Mouse (Mus musculus) urinary bladder, postnatal 25 days (tissue): Measurements from ENCODE around the gene Arid5b.

ENCODE experiments used
- DNase-seq: peaks from one replicate; pipeline ENCODE4 v3.0.0; 2022; ENCODE audit warnings: low spot score

The Arid5b gene

GRCm38 (mm10) chr10:68193561-68193960, 85.0 kb downstream of the Arid5b start:
- no peak for DNase-seq

DNA sequence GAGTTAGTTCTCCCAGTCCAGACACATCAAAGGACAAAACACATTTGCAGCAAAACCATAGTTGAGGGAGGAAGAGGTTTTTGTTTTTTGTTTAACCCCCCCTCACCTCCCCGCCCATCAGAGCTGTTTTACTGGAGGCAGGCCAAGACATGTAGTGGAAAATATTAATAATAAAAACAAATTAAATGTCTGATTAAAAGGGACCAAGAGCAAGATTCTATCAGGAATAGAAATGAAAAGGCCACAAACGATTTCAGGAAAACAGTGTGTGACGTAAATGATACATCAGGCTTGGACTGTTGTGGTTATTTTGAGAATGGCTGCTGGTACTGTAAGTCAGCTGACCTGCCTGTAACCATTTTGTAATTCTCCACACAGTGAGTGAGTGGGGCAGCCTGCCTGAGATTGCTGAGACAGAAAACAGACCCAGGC, 85.7 kb downstream of the Arid5b start:
- DNase-seq, result no peak

- peak; percentile 48 for DNase-seq
Measured at GRCm38 (mm10) chr10:68191691-68192380, 86.7 kb downstream of the Arid5b start.

GRCm38 (mm10) chr10:68191146-68191545, 87.4 kb downstream of the Arid5b start:
- DNase-seq, result no peak

DNA sequence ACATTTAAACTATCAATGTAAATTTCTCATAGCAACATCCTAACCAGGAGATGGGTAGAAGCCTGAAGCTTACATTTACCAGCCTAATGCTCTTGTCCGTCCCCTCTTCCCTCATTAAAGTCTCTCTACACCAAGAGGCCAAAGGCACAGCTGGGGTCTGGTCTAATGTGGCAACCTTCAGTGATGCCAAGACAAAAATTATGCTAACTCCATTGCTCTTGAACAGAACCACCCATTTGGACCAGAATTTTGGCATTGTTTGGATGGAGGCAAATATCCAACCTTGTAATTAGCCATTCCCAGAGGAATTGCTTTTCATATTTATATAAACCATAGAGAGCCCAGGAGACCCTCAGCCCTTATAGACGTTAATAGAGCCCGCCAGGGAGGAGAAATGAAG, 88.7 kb downstream of the Arid5b start:
- no peak for DNase-seq

- DNase-seq, result no peak
Measured at GRCm38 (mm10) chr10:68183096-68183495, 95.4 kb downstream of the Arid5b start.

DNA sequence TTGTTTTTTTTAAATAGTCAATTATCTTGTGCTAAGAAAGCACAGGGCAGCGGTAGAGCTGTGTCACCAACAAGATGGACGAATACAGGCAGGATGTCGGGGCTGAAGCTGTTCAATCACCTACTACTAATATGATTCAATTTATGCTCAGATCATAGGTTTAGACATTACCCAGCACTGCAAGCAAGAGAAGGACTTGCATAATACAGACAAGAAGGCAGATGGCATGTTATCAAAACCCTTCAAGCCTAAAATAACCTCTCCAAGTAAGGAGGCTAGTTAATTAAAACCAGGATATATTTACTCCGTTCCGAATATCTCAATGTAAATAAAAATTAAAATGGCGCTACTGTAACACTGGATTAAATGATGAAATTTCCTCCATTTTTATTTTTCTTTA, 96.3 kb downstream of the Arid5b start:
- DNase-seq, result no peak

DNA sequence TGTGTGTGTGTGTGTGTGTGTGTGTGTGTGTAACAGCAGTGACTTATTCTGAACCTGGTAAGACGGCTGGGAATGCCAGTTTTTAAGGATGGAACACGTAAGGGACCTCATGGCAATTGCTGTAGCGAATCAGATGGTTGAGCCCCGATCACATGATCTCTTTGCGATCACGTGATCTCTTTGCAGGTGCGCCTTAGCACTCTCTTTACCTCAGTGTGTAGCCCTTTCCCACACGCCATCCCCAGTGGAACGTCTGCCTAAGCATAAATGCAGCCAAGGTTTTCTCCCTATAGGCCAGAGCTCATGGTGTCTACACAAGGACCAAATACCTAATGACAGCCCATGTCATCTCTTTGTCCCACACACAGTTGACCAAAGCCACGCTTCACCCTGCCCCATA, 97.4 kb downstream of the Arid5b start:
- no peak for DNase-seq

- no peak for DNase-seq
Measured at GRCm38 (mm10) chr10:68180721-68181120, 97.8 kb downstream of the Arid5b start.

DNA sequence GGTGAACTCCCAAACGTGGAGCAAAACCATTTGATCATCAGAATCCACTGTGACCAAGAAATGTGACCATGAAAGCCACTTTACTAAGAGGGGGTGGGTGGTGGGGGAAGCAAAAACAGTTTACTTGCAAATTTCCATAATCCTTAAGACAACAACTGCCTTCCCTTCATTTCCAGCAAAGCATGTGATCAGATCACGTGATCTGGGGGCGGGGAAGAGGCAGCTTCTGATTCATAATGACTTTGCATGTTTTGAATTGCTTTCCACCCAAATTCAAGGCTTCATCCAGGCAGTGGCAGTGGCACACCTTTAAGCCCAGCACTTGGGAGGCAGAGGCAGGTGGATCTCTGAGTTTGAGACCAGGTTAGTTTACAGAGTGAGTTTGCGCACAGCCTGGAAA, 98.4 kb downstream of the Arid5b start:
- DNase-seq, result no peak

DNA sequence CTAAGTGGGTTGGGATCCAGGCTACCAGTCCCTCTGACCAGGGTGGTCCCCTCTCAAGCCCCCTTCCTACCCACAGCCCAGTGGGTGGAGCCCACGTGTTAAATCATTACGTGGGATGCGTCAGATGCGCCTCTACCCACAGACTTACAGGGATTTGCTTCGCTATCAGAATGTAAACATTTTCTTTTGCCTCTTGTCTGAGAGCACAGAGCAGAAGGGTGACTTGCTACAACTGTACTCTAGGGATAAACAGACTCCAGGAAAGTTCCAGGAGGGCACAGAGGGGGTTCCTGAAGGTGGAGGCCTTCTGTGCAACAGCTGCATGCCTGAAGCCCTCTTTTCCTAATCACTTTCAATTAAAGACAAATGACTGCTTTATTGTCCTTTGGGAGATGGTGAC, 98.8 kb downstream of the Arid5b start:
- no peak for DNase-seq

- no peak for DNase-seq
Measured at GRCm38 (mm10) chr10:68179339-68179738, 99.2 kb downstream of the Arid5b start.

DNA sequence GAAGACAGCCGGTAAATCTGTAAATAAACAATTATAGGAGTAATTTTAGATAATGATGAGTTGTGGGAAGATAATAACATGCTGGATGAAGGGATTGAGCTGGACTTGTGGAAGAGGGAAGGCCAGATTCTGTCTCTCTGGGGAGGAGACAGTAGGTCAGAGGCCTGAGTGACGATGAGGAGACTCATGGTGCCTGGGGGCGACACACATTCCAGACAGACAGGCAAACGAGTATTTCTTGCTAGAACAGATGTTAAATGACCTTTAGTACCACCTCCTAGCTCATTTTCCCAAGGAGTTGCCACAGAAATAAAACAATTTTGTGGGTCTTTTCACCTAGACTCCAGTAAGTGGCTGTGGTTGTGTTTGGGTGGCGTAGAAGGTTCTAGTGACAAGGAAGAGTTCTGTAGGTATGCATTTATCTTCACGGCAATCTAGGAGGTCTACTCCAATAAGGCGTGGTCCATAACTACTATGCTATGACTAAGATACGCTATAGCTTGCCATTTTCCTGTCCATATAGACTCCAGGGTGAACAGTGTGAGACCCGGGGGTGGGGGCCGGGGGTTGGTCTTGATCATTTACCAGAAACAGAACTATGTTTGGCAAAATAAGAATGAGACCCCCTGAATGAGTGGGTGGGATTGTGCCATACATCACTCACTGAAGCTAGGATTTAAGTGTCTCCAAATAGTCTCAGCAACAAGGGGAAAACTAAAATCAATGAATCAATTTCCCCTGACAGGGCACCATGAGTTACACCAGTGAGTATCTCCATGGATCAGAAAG, 100.6 kb downstream of the Arid5b start:
- DNase-seq, result no peak

DNA sequence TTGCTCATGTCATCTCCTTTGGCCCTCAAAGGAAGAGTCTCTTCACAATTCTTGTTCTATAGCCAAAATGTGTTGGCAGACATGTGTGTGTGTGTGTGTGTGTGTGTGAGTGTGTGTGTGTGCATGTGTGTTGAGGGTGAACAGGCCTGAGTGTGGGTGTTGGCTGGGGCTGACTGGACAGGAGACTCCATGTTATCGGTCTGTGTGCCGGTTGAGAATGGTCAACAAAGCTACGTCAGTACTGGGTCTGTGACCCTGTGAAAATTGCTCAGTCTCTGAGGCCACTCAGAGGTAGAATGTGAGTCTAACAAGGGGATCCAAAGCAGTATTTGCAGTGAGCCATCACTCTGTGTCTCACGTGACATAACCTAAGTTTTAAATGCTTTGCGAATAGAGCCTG, 102.7 kb downstream of the Arid5b start:
- no peak for DNase-seq

- DNase-seq, result no peak
Measured at GRCm38 (mm10) chr10:68173634-68174033, 104.9 kb downstream of the Arid5b start.

GRCm38 (mm10) chr10:68172906-68173305, 105.6 kb downstream of the Arid5b start:
- no peak for DNase-seq

DNA sequence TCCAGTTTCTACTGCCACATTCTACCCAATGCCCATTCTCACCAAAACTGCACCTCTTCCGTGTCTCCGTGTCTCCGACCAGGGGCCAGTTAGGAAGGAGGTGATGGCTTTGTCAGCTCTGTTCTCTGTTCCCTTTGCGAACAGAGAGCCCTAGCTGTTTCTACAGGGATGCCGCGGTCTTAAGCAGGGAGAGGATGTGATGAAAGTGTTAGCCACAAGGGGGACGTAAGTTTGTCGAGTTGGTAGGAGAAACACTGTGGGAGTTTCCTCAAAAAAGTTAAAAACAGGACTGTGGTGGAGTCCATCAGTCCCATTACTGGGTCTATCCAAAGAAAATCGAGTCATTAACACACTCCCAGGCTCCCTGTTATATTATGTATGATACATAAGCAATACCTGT, 106.6 kb downstream of the Arid5b start:
- DNase-seq, result no peak

DNA sequence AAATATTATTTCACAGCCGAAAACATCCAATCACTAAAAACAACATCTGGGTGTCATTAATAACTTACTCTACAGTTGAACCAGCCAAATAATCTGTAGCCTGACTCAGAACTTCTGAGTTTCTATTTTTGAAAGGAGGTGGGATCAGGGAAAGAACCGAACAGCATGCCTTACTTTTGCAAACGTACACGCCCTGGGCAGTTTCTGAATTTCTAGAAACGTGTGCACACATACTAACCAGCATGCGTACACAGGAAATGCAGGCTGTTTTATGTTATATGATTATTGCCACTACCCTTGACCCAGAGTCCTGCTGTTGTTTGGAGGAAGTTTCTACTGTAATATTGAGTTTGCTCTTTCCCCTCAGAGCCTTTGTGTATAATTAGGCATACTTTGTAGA, 109.9 kb downstream of the Arid5b start:
- DNase-seq, result no peak

GRCm38 (mm10) chr10:68168141-68168540, 110.4 kb downstream of the Arid5b start:
- no peak for DNase-seq

GRCm38 (mm10) chr10:68167118-68167517, 111.4 kb downstream of the Arid5b start:
- DNase-seq, result no peak

DNA sequence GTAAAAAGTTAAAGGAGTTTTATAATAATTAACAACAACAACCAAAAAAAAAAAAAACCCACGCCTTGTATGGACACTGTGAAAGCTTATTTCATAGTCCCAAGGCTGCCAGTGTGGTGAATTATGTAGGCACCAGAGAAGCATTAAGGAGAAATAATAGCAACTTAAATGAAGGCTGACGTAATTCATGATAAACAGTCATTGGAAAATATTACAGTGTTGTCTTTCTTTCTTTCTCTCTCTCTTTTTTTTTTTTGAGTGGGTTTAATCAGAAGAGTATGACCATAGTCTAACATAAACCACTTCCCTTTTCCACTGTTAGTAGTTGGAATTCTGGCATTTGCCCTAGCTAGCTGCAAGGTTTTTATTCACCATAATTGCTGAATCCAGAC, 111.8 kb downstream of the Arid5b start:
- DNase-seq, result no peak

DNA sequence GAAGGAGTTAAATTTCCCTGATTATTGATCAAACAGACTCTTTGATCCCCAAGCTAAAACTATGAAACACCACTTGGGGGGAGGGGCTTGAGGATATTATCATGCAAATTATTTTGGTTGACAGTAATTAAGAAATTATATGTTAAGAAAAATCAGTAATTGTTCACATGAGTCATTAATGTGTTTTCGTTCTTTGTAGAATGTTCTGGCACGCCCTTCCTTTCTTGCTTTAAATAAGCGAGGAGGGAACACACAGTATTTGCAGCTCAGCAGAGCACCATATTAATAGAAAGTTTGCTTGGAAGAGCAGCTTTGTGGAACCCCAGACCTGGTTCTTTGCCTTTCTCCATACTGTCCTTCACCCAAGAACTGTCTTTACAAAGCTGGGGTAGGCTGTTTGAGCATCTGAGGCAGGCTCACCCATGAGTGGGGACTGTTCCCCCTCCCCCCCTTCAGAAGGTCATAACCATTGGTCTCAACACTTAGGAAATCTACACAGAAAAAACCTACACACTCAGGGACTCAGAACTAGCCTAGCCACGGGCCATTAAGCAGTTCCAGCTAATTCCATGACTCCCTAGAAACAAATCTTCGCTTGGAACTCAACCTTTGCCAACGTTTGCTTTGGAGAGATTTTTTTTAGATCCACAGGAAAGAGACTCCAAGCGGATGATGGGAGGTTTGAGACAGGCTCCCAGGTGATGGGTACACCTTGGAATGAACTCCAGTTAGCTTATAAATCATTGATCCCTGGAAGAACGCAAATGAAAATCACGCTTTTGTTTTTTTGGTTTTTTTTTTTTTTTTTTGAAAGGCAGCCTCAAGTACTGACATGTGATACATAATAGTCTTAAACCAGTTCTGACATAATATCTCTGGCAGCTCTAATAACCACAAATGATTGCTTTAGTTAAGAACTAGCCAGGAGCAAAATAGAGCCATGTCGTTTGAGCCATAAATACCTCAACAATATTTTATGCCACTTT, 112.5 kb downstream of the Arid5b start:
- no peak for DNase-seq
